Mouse (Mus musculus) liver, embryonic 11.5 days (tissue): ENCODE measurements around the gene Pcp4l1. TPM values are rescaled to one million over a fixed set of nuclear protein-coding genes. Genes with fewer than 3 reads are reported as not detected.

Experiments
- ATAC-seq: fragments of 200-750 bp; cut with Nextera tagmentation; replicated peaks from 2 replicates; pipeline ENCODE4 v1.8.0; 2017; ENCODE audit warnings: moderate number of reproducible peaks, mild to moderate bottlenecking, moderate TSS enrichment, moderate library complexity; ENCODE audit not compliant: low FRiP score
- DNase-seq: peaks from one replicate; pipeline ENCODE4 v3.0.0-alpha.2; 2017; ENCODE audit warnings: low spot score
- H3K27ac ChIP-seq: fragments of 300-500 bp; sonication (generic); 2 replicates; pipeline ENCODE4 v1.5.1; 2014; ENCODE audit warnings: mild to moderate bottlenecking, low read depth, low read length, control low read depth
- H3K27me3 ChIP-seq: fragments of 300-500 bp; sonication (generic); replicated peaks from 2 replicates; pipeline ENCODE4 v1.6.1; 2014; ENCODE audit warnings: low read length, mixed read lengths; ENCODE audit not compliant: control insufficient read depth, insufficient read depth
- H3K36me3 ChIP-seq: fragments of 300-500 bp; sonication (generic); 2 replicates; pipeline ENCODE4 v1.6.1; 2014; ENCODE audit warnings: mild to moderate bottlenecking, low read length, moderate library complexity, mixed read lengths; ENCODE audit not compliant: control insufficient read depth, insufficient read depth
- H3K4me1 ChIP-seq: fragments of 300-500 bp; sonication (generic); replicated peaks from 2 replicates; pipeline ENCODE4 v1.6.1; 2014; ENCODE audit warnings: low read length, mixed read lengths; ENCODE audit not compliant: control insufficient read depth, insufficient read depth
- H3K4me2 ChIP-seq: fragments of 300-500 bp; sonication (generic); 2 replicates; pipeline ENCODE4 v1.6.1; 2014; ENCODE audit warnings: mild to moderate bottlenecking, control low read depth, moderate library complexity
- H3K4me3 ChIP-seq: fragments of 300-500 bp; sonication (generic); 2 replicates; pipeline ENCODE4 v1.5.1; 2014; ENCODE audit warnings: low read depth, low read length, control low read depth
- H3K9ac ChIP-seq: fragments of 300-500 bp; sonication (generic); 2 replicates; pipeline ENCODE4 v1.6.1; 2014; ENCODE audit warnings: low read depth, low read length, control low read depth
- H3K9me3 ChIP-seq: fragments of 300-500 bp; sonication (generic); 2 replicates; pipeline ENCODE4 v1.6.1; 2016; ENCODE audit warnings: low read length, inconsistent platforms, mixed read lengths; ENCODE audit not compliant: control insufficient read depth
- WGBS: fragments of 180-500 bp; shearing (Covaris S2); extraction: QIAGEN DNeasy Blood & Tissue Kit; methylation state at CpG from one replicate; pipeline ENCODE4 v1.1.7; 2014; 5-methylcytosine and 5-hydroxymethylcytosine counted together
- polyA plus RNA-seq: library from polyadenylated mRNA; unstranded; fragments of >200 nt; fragmentation: Nextera tagmentation; extraction: Ambion mirVana; gene quantifications from 2 replicates; pipeline ENCODE4 v1.2.1, GENCODE M21; 2014

The Pcp4l1 gene
- polyA plus RNA-seq, 1 experiment from 2014 or later: 1.9 TPM

- ATAC-seq (no peak), DNase-seq (no peak)
- peak within 1 kb of the TSS; percentile 4; the same call in 1 of the 2 replicates for H3K27ac ChIP-seq
- no peaks in the 10 kb centered on the region for H3K27me3 ChIP-seq
- H3K36me3 ChIP-seq: peaks cover 42% of the 10 kb centered on the region
- peaks cover 32% of the 10 kb centered on the region for H3K4me1 ChIP-seq
- peak within 1 kb of the TSS; percentile 12 for H3K4me2 ChIP-seq
- WGBS: 50% methylated on average over 14 of the region's 14 CpGs
- peak within 1 kb of the TSS; percentile 32 for H3K4me3 ChIP-seq
- no peaks in the 10 kb centered on the region for H3K9me3 ChIP-seq
- no peak within 1 kb of the TSS; the same call in 1 of the 2 replicates for H3K9ac ChIP-seq
These were observed 38.1 kb upstream of the Pcp4l1 start, which contains the start of gene Fcer1g for GRCm38 (mm10) chr1:171234126-171234525. TSS of gene Fcer1g (minus strand) at chr1:171234365.

GRCm38 (mm10) chr1:171232800-171233730, 37.0 kb upstream of the Pcp4l1 start:
- DNase-seq (no peak), ATAC-seq (peak; percentile 63)
- Histone ChIP-seq H3K27me3 (no peaks in the 10 kb centered on the region), H3K4me2 (peak overlapping the region; percentile 30), H3K36me3 (peaks cover 31% of the 10 kb centered on the region), H3K9me3 (no peaks in the 10 kb centered on the region), H3K27ac (peak overlapping the region; percentile 4; the same call in 1 of the 2 replicates), H3K9ac (no peak overlapping the region; the same call in 1 of the 2 replicates), H3K4me1 (peaks cover 32% of the 10 kb centered on the region), H3K4me3 (peak overlapping the region; percentile 32)
- WGBS: 42% methylated on average over 12 of the region's 12 CpGs

GRCm38 (mm10) chr1:171232348-171232747, 36.3 kb upstream of the Pcp4l1 start:
- Histone ChIP-seq H3K4me3 (no peak overlapping the region), H3K27ac (0 out of 2 replicates have a peak overlapping the region, but pooled peaks have one; percentile 3), H3K36me3 (peaks cover 24% of the 10 kb centered on the region; the same call in 1 of the 2 replicates), H3K9ac (no peak overlapping the region), H3K4me1 (peaks cover 32% of the 10 kb centered on the region), H3K27me3 (no peaks in the 10 kb centered on the region), H3K9me3 (no peaks in the 10 kb centered on the region), H3K4me2 (peak overlapping the region; percentile 30)
- 67% methylated on average over 5 of the region's 5 CpGs for WGBS
- DNase-seq (no peak), ATAC-seq (no peak)

GRCm38 (mm10) chr1:171231844-171232243, 35.8 kb upstream of the Pcp4l1 start:
- H3K4me2 ChIP-seq: peak overlapping the region; percentile 30
- 49% methylated on average over 4 of the region's 4 CpGs for WGBS
- no peaks in the 10 kb centered on the region for H3K27me3 ChIP-seq
- no peak overlapping the region for H3K9ac ChIP-seq
- H3K27ac ChIP-seq: no peak overlapping the region
- H3K4me1 ChIP-seq: peaks cover 32% of the 10 kb centered on the region
- H3K36me3 ChIP-seq: peaks cover 19% of the 10 kb centered on the region; the same call in 1 of the 2 replicates
- no peak overlapping the region for H3K4me3 ChIP-seq
- DNase-seq (no peak), ATAC-seq (no peak)
- H3K9me3 ChIP-seq: no peaks in the 10 kb centered on the region

GRCm38 (mm10) chr1:171230215-171230614, 34.1 kb upstream of the Pcp4l1 start:
- H3K4me1 ChIP-seq: peaks cover 32% of the 10 kb centered on the region
- no peak overlapping the region for H3K4me2 ChIP-seq
- 70% methylated on average over 3 of the region's 3 CpGs for WGBS
- no peak overlapping the region for H3K4me3 ChIP-seq
- H3K36me3 ChIP-seq: peaks cover 8% of the 10 kb centered on the region; the same call in 1 of the 2 replicates
- H3K9me3 ChIP-seq: no peaks in the 10 kb centered on the region
- ATAC-seq (no peak), DNase-seq (no peak)
- no peak overlapping the region for H3K9ac ChIP-seq
- no peaks in the 10 kb centered on the region for H3K27me3 ChIP-seq
- no peak overlapping the region for H3K27ac ChIP-seq

- ATAC-seq (no peak), DNase-seq (no peak)
- Histone ChIP-seq H3K4me2 (no peak overlapping the region), H3K9ac (no peak overlapping the region), H3K36me3 (peaks cover 3% of the 10 kb centered on the region; the same call in 1 of the 2 replicates), H3K4me1 (peaks cover 28% of the 10 kb centered on the region), H3K27me3 (no peaks in the 10 kb centered on the region), H3K4me3 (no peak overlapping the region), H3K9me3 (no peaks in the 10 kb centered on the region), H3K27ac (no peak overlapping the region)
- 67% methylated on average over 6 of the region's 6 CpGs for WGBS
These were observed 33.7 kb upstream of the Pcp4l1 start for GRCm38 (mm10) chr1:171229750-171230149.

GRCm38 (mm10) chr1:171227879-171228278, 31.8 kb upstream of the Pcp4l1 start:
- DNase-seq (no peak), ATAC-seq (no peak)
- no peak overlapping the region for H3K4me3 ChIP-seq
- peaks cover 15% of the 10 kb centered on the region for H3K4me1 ChIP-seq
- H3K4me2 ChIP-seq: no peak overlapping the region
- no peak overlapping the region for H3K9ac ChIP-seq
- no peaks in the 10 kb centered on the region for H3K27me3 ChIP-seq
- 52% methylated on average over 1 of the region's 1 CpGs for WGBS
- H3K9me3 ChIP-seq: no peaks in the 10 kb centered on the region
- no peaks in the 10 kb centered on the region for H3K36me3 ChIP-seq
- H3K27ac ChIP-seq: no peak overlapping the region

- Histone ChIP-seq H3K27ac (no peak overlapping the region), H3K4me3 (no peak overlapping the region), H3K4me2 (0 out of 2 replicates have a peak overlapping the region, but pooled peaks have one; percentile 20), H3K4me1 (peaks cover 5% of the 10 kb centered on the region; the same call in 1 of the 2 replicates), H3K36me3 (no peaks in the 10 kb centered on the region), H3K27me3 (no peaks in the 10 kb centered on the region), H3K9ac (no peak overlapping the region), H3K9me3 (no peaks in the 10 kb centered on the region)
- 51% methylated on average over 4 of the region's 4 CpGs for WGBS
- ATAC-seq (no peak), DNase-seq (no peak)
These were observed 30.7 kb upstream of the Pcp4l1 start for GRCm38 (mm10) chr1:171226780-171227179.
